Mouse (Mus musculus): ENCODE measurements around the gene Ccdc151.

DNA sequence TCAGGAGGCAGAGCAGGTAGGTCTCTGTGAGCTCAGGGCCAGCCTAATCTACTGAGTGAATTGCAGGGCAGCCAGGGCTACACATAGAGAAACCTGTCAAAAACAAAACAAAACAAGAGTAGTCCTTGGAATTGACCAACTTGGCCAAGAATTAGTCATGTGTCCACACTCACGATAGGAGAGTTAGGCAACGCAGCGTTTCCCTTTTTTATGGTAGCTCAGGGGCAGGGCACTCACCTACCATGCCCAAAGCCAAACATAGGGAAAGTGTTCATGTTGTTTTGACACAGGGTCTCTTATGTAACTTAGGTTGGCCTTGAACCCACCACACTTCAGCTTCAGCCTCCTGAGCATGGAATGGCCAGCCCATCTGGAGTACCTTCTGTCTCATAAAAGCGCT, 33.1 kb downstream of the Ccdc151 start:
- TF ChIP-seq POLR2A (IDR thresholded peaks at IDR 0.05; ENCODE audit: extremely low read depth, insufficient read depth, low read length) = no peak
- no peak for TF ChIP-seq CTCF (IDR thresholded peaks at IDR 0.05; ENCODE audit: extremely low read depth, insufficient read depth, low read length)

All from cortical plate, adult 2 months (tissue).